Mouse (Mus musculus) cortical plate, adult 2 months (tissue): ENCODE measurements at regions not wholly inside any gene's neighbourhood (a gene's known extent, or its start where the extent isn't known, plus 50 kb on each side); places are given as distances from the start of the nearest gene placed in this dataset.

Source experiments
- CTCF ChIP-seq: fragments of 200-500 bp; IDR thresholded peaks from 2 replicates; pipeline ENCODE4 v1.5.1; 2011; ENCODE audit warnings: mild to moderate bottlenecking, control low read depth, low read length; ENCODE audit not compliant: insufficient read depth; ENCODE audit errors: extremely low read depth
- POLR2A ChIP-seq: fragments of 200-500 bp; IDR thresholded peaks from 2 replicates; pipeline ENCODE4 v1.6.1; 2011; ENCODE audit warnings: mild to moderate bottlenecking, low read length, control low read depth; ENCODE audit not compliant: insufficient read depth; ENCODE audit errors: extremely low read depth

- no peak for TF ChIP-seq POLR2A
- peak; percentile 71 for TF ChIP-seq CTCF
Measured at GRCm38 (mm10) chr15:63721669-63722357, 123.2 kb downstream of the Gsdmc2 start.
